Mouse (Mus musculus) heart, embryonic 16.5 days (tissue): ENCODE results near the gene Stk31. TPM values are rescaled to one million over a fixed set of nuclear protein-coding genes. Genes with fewer than 3 reads are reported as not detected.

ENCODE experiments used
- ATAC-seq: fragments of 200-750 bp; cut with Nextera tagmentation; replicated peaks from 2 replicates; pipeline ENCODE4 v1.8.0; 2017; ENCODE audit warnings: moderate number of reproducible peaks; ENCODE audit not compliant: insufficient read depth, low FRiP score; ENCODE audit errors: extremely low read depth
- H3K27ac ChIP-seq: fragments of 300-500 bp; sonication (generic); 2 replicates; pipeline ENCODE4 v1.5.1; 2014; ENCODE audit warnings: mild to moderate bottlenecking, low read length, control low read depth, moderate library complexity
- H3K27me3 ChIP-seq: fragments of 300-500 bp; sonication (generic); 2 replicates; pipeline ENCODE4 v1.6.1; 2014; ENCODE audit warnings: low read length, mixed read lengths; ENCODE audit not compliant: control insufficient read depth, insufficient read depth
- H3K36me3 ChIP-seq: fragments of 300-500 bp; sonication (generic); 2 replicates; pipeline ENCODE4 v1.6.1; 2014; ENCODE audit not compliant: control insufficient read depth, insufficient read depth
- H3K4me1 ChIP-seq: fragments of 300-500 bp; sonication (generic); 2 replicates; pipeline ENCODE4 v1.6.1; 2014; ENCODE audit warnings: low read length, mixed read lengths; ENCODE audit not compliant: control insufficient read depth, insufficient read depth
- H3K4me2 ChIP-seq: fragments of 300-500 bp; sonication (generic); 2 replicates; pipeline ENCODE4 v1.6.1; 2014; ENCODE audit warnings: low read depth, mild to moderate bottlenecking, control low read depth, low read length
- H3K4me3 ChIP-seq: fragments of 300-500 bp; sonication (generic); 2 replicates; pipeline ENCODE4 v1.5.1; 2014; ENCODE audit warnings: mild to moderate bottlenecking, control low read depth, low read length
- H3K9ac ChIP-seq: fragments of 300-500 bp; sonication (generic); 2 replicates; pipeline ENCODE4 v1.6.1; 2014; ENCODE audit warnings: low read length, control low read depth
- H3K9me3 ChIP-seq: fragments of 300-500 bp; sonication (generic); replicated peaks from 2 replicates; pipeline ENCODE4 v1.6.1; 2016; ENCODE audit warnings: low read length; ENCODE audit not compliant: control insufficient read depth
- WGBS: fragments of 180-500 bp; shearing (Covaris S2); extraction: QIAGEN DNeasy Blood & Tissue Kit; methylation state at CpG from one replicate; pipeline ENCODE4 v1.1.7; 2014; 5-methylcytosine and 5-hydroxymethylcytosine counted together
- polyA plus RNA-seq: library from polyadenylated mRNA; unstranded; fragments of >200 nt; fragmentation: Nextera tagmentation; extraction: Ambion mirVana; gene quantifications from 2 replicates; pipeline ENCODE4 v1.2.1, GENCODE M21; 2015

Gene Stk31
- polyA plus RNA-seq: 0.04 and 0.05 TPM in 2 replicates

DNA sequence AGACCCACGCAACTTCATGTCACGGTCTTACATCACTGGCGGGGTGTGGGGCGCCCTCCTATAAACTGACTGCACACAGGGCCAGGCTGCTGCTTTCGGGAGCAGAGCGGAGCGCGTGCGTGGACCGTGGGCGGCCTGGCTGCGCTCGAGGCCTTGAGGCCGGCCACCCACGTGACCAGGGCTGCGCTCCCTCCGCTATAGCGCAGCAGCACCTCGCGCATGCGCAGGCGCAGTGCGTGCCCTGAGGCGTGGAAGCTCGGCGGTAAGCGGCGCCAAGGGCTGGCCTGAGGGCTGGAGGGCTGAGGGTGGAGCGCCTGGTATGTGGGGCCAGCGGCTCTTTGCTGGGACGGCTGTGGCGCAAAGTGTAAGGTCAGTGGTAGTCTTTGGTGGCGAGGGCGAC, at the start of gene Stk31:
Gene Stk31, plus strand, starts transcription at position 289 of the 400 bp plus-strand sequence.
- H3K4me3 ChIP-seq: no peak within 1 kb of the TSS
- H3K36me3 ChIP-seq: no peaks in the 10 kb centered on the region
- H3K9ac ChIP-seq: no peak within 1 kb of the TSS
- WGBS: 75% methylated on average over 34 of the region's 34 CpGs
- ATAC-seq: no peak
- no peaks in the 10 kb centered on the region for H3K27me3 ChIP-seq
- no peak within 1 kb of the TSS for H3K27ac ChIP-seq
- H3K4me2 ChIP-seq: no peak within 1 kb of the TSS
- H3K4me1 ChIP-seq: no peaks in the 10 kb centered on the region
- no peaks in the 10 kb centered on the region for H3K9me3 ChIP-seq

DNA sequence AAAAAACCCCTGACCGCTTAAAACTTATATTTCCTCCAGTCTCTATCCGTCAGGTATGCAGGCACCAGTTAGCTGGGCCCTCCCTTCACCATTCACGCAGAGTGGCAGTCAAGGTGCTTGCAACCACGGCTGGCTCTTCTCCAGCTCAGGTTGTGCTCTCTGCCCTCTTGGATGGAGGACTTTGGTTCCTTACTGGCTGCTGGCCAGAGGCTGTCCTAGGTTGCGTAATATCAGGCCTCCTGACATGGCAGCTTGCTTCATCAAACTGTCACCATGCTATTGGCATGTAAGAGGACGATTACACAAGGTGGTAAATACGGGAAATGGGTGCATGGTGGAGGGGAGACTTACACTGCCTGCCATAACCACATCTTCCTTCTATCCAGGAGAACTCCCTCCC, 45.6 kb upstream of the Stk31 start:
- H3K4me1 ChIP-seq: no peaks in the 10 kb centered on the region
- no peaks in the 10 kb centered on the region for H3K36me3 ChIP-seq
- H3K9ac ChIP-seq: no peak overlapping the region
- no peak overlapping the region for H3K4me3 ChIP-seq
- no peak overlapping the region for H3K27ac ChIP-seq
- H3K27me3 ChIP-seq: no peaks in the 10 kb centered on the region
- WGBS: 81% methylated on average over 7 of the region's 7 CpGs
- H3K9me3 ChIP-seq: 0 out of 2 replicates have a peak, but pooled peaks cover 2% of the 10 kb centered on the region
- H3K4me2 ChIP-seq: no peak overlapping the region
- ATAC-seq: no peak

DNA sequence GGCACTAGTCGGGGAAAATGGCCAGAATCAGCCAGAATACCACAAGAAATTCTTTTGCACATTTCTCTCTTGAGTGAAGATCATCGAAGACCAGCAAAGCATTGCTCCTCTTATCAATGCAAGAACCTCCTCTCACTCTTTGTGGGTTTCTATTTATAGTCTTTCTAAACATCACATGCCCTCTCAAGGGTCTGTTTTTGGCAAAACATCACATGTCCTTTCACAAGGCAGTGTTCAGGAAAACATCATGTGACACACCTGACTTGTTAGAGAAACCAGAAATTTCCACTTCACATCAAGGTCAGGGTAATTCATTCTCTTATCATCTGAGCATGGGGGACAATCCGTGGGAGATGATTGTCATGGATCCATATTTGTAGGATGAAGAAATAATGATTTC, 40.8 kb upstream of the Stk31 start:
- H3K27me3 ChIP-seq: no peaks in the 10 kb centered on the region
- H3K4me2 ChIP-seq: no peak overlapping the region
- no peaks in the 10 kb centered on the region for H3K36me3 ChIP-seq
- H3K9ac ChIP-seq: no peak overlapping the region
- 32% methylated on average over 3 of the region's 3 CpGs for WGBS
- no peak for ATAC-seq
- H3K27ac ChIP-seq: no peak overlapping the region
- H3K9me3 ChIP-seq: 0 out of 2 replicates have a peak, but pooled peaks cover 2% of the 10 kb centered on the region
- H3K4me3 ChIP-seq: no peak overlapping the region
- H3K4me1 ChIP-seq: no peaks in the 10 kb centered on the region

DNA sequence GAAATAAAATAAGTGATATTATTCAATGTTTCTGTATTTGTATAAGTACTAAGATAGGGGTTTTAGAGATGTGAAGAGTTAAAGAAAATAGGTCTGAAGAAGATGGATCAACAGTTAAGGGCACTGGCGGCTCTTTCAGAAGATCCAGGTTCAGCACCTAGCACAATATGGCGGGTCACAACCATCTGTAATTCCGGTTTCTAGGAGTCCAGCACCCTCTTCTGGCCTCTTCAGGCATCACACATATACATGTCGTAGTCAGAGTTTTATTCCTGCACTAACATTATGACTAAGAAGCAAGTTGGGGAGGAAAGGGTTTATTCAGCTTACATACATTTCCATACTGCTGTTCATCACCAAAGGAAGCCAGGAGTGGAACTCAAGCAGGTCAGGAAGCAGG, 40.2 kb upstream of the Stk31 start:
- no peak overlapping the region for H3K4me2 ChIP-seq
- H3K9ac ChIP-seq: no peak overlapping the region
- no peak overlapping the region for H3K4me3 ChIP-seq
- 0 out of 2 replicates have a peak, but pooled peaks cover 2% of the 10 kb centered on the region for H3K9me3 ChIP-seq
- no peaks in the 10 kb centered on the region for H3K4me1 ChIP-seq
- H3K36me3 ChIP-seq: no peaks in the 10 kb centered on the region
- ATAC-seq: no peak
- no peak overlapping the region for H3K27ac ChIP-seq
- no peaks in the 10 kb centered on the region for H3K27me3 ChIP-seq
- 71% methylated on average over 4 of the region's 4 CpGs for WGBS

DNA sequence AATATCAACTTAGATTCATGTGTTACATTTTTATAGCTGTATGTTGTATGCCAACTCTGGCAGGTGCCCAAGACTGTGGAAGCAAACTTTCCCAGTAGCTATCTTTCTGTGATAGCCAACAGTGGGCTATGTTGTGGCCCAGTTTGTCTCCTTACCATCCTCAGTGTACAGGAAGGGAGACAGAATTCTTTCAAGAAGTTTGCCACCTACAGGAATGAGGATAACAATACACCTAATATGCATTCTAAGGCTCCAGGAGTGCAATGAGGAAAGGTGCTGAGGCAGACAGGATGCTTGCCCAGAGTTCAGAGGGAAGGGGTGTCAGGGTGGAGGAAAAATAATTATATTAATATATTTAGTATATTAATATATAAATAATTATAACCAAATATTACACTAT, 35.0 kb upstream of the Stk31 start:
- Histone ChIP-seq H3K9me3 (no peaks in the 10 kb centered on the region), H3K27me3 (no peaks in the 10 kb centered on the region), H3K4me3 (no peak overlapping the region), H3K4me2 (no peak overlapping the region), H3K9ac (no peak overlapping the region), H3K27ac (no peak overlapping the region), H3K36me3 (no peaks in the 10 kb centered on the region), H3K4me1 (no peaks in the 10 kb centered on the region)
- ATAC-seq: no peak

DNA sequence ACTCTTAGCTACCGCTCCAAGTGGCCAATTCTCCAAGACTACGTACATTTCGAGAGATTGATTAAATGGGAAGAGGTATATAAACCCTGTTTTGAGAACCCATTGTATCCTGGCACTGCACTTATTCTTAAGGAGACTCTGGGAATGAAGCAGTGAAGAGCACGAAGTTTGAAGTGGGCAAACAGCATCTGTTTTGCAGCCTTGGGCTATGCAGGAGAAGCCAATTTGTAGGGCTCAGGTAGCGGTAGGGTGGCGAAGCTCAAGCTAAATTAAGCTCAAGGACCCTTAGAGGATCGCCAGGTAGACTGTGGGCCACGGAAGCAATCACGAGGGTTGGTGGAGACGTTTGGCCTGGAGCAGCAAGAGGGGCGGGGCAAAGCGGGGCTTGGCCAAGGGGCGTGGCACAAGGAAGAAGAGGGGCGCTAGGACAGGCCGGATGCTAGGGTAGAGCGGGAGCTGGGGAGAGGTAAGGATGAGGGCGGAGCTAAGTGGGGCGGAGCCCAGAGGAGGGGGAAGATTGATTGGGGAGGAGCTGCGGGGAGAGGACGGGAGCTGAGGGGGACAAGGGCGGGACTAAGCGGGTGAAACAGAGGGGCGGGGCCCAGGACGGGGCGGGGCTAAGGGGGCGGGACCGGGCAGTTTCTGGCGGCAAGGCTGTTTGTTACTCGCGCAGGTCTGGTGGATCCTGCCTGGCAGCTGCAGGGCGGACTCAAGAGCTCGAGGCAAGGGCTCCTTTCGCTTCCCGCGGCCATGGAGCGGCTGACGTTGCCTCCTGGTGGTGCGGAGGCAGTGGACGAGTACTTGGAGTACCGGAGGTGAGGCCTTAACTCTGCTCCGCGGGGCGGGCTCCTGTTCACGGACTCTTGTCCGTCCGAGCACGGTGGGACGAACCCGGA, 28.0 kb upstream of the Stk31 start, which contains the start of gene Fam221a:
Gene Fam221a, plus strand, starts transcription at position 581 of the 896 bp plus-strand sequence.
- H3K9ac ChIP-seq: peak within 1 kb of the TSS; percentile 81
- H3K27me3 ChIP-seq: no peaks in the 10 kb centered on the region
- H3K36me3 ChIP-seq: no peaks in the 10 kb centered on the region
- H3K4me1 ChIP-seq: peaks cover 7% of the 10 kb centered on the region
- no peaks in the 10 kb centered on the region for H3K9me3 ChIP-seq
- peak within 1 kb of the TSS; percentile 97 for H3K4me2 ChIP-seq
- H3K4me3 ChIP-seq: peak within 1 kb of the TSS; percentile 75
- ATAC-seq: peak; percentile 97
- peak within 1 kb of the TSS; percentile 75 for H3K27ac ChIP-seq
- 4% methylated on average over 47 of the region's 49 CpGs for WGBS

DNA sequence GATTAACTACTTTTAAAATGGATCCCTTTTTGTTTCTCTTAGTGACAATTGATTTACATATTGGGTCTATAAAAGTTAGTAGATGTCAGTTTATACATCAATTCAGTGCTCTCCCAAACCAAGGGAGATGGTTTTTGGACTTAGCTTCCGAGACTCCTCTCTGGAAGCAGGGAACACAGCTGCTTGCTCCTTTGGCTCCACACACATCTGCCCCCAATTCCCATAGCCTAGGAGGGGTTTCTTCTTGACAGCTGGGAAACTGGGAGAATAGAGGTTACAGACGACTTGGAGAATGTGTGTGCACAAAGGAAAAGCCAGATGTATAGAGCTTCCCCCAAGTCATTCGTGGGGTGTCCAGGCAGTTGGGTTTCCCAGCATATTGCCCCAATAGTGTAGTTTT, 27.2 kb upstream of the Stk31 start:
- H3K4me1 ChIP-seq: peaks cover 7% of the 10 kb centered on the region
- peak overlapping the region; percentile 97 for H3K4me2 ChIP-seq
- H3K4me3 ChIP-seq: peak overlapping the region; percentile 75
- no peaks in the 10 kb centered on the region for H3K36me3 ChIP-seq
- ATAC-seq: no peak
- 49% methylated on average over 3 of the region's 3 CpGs for WGBS
- no peaks in the 10 kb centered on the region for H3K9me3 ChIP-seq
- H3K27me3 ChIP-seq: no peaks in the 10 kb centered on the region
- peak overlapping the region; percentile 81 for H3K9ac ChIP-seq
- H3K27ac ChIP-seq: no peak overlapping the region; the same call in 1 of the 2 replicates

DNA sequence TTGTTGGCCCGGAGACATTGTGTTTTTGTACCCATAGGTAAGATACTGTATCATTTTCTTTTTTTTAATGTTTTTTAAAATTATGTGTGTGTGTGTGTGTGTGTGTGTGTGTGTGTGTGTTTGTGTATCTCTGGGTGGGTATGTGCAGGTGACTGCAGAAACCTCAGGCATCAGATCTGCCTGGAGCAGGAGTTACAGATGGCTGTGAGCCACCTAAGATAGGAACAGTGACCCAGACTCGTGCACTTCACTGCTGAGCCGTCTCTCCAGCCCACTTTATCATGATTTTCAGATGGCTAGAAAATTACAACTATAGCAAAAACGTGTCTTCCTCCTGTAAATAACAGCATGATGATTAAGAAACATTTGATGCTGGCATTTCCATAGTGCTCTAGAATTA, 22.7 kb upstream of the Stk31 start:
- H3K9ac ChIP-seq: no peak overlapping the region
- H3K4me3 ChIP-seq: no peak overlapping the region
- ATAC-seq: no peak
- H3K4me1 ChIP-seq: peaks cover 7% of the 10 kb centered on the region
- H3K27ac ChIP-seq: no peak overlapping the region
- no peak overlapping the region for H3K4me2 ChIP-seq
- no peaks in the 10 kb centered on the region for H3K9me3 ChIP-seq
- H3K36me3 ChIP-seq: no peaks in the 10 kb centered on the region
- no peaks in the 10 kb centered on the region for H3K27me3 ChIP-seq
- WGBS: 62% methylated on average over 4 of the region's 4 CpGs

DNA sequence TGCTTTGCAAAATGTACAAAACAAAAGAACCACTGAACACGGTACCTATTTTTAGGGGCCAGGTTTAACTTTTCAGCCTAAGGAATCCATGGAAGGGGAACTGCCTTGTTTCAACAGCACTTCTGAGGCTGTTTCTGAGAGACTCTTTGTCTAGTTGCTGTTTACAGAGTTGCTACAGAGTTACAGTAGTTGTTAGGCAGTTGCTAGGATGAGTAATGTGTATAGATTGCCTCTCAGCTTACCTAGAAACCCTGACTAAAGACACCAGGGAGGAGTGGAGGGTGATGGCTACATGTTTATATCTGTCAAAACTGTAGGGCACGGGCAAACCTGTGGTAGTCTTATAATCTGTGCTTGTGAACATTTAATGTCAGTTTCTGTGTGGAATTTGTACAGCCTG, 21.5 kb upstream of the Stk31 start:
- H3K4me1 ChIP-seq: no peaks in the 10 kb centered on the region
- no peaks in the 10 kb centered on the region for H3K9me3 ChIP-seq
- no peak for ATAC-seq
- no peaks in the 10 kb centered on the region for H3K27me3 ChIP-seq
- no peak overlapping the region for H3K9ac ChIP-seq
- H3K4me2 ChIP-seq: no peak overlapping the region
- H3K27ac ChIP-seq: no peak overlapping the region
- WGBS: 60% methylated on average over 2 of the region's 2 CpGs
- H3K36me3 ChIP-seq: no peaks in the 10 kb centered on the region
- H3K4me3 ChIP-seq: no peak overlapping the region
